Mouse (Mus musculus) left cerebral cortex, postnatal 25 days (tissue): ENCODE data around the gene Gpr157. TPM values are rescaled to one million over a fixed set of nuclear protein-coding genes. Genes with fewer than 3 reads are reported as not detected.
A peak's percentile ranks its signal among the peaks of the same experiment; 100 is the strongest.

Experiments used
- DNase-seq, 2 experiments: peaks; one replicate each; pipeline ENCODE4 v3.0.0; 2022; ENCODE audit warnings: low spot score in 2 of 2, mixed read lengths in 1 of 2
- intact Hi-C: fragments of 180-260 bp; cut with DNase I; formaldehyde crosslinking; loops from one replicate; pipeline ENCODE4 v1.15.1; 2025
- total RNA-seq, 2 experiments: library from RNA; stranded (reverse); gene quantifications; 2 replicates each; pipeline ENCODE4 v1.2.3; 2021

Gene Gpr157
- total RNA-seq, 2 experiments from 2014 or later: 1.1 to 1.4 TPM

- intact Hi-C loops: loop anchor here (1.0 to 5.0 kb wide), 2 partner anchors 64 to 292 kb away; no protein-coding TSS in a partner anchor
- peak; percentile 76 to 82 for DNase-seq
These were observed 11.7 kb downstream of the Gpr157 start for GRCm38 (mm10) chr4:150098880-150099279.

DNA sequence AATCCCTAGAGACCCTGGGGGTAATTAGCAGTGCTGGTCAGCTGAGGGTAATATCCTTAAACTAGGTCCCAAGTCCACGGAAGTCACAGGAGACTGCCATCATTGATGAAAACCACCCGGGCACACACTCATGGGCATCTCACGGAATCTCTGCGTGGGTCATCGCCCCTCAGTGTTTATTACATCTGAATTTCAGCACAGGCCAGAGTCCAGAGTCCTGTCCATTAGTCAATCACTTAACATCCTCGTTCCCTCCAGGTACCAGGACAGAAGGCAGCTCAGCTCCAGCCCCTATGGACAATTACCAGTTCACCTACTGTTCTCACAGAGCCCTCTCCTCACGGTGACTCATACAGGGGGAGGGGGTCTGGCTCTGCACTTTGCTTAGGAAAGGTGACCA is 15.7 kb downstream of the Gpr157 start:
- no peak for DNase-seq
- intact Hi-C loops: no loop called here

DNA sequence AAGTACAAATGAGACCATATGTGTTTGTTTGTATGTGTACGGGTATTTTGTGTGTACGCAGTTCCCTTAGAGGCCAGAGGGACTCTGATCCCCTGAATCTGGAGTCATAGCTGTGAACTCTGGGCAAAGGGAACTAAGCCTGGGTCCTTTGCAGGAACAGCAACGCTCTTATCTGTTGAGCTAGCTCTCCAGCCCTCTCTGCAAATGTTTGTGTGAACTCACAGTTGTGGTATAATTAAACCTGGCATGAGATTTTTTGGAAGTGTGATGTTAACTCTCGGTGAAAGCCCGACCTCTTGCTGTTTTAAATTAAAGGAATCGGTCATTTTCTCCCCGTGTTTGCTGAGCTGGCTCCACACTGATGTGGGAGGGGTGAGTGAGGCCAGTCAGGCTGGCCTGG is 18.5 kb downstream of the Gpr157 start:
- no peak for DNase-seq
- intact Hi-C loops: no loop called here

DNA sequence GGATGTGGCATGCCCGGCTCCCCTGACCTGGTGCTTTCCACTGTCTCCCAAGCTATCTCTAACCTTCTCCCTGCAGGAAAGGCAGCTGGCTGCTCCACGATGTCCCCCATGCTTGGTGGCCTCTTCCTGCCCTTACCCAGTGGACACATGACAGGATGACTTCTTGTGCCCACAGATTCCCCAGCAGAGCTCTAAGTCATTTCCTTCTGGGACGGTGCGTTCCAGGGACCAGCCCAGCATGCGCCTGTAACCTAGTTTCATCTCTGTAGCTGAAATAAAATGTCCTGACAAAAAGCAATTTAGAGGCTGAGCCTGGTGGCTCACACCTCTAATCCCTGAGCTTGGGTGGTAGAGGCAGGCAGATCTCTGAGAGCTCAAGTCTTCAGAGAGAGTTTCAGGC is 19.5 kb downstream of the Gpr157 start:
- intact Hi-C loops: no loop called here
- no peak for DNase-seq

GRCm38 (mm10) chr4:150109636-150110035 is 22.5 kb downstream of the Gpr157 start:
- intact Hi-C loops: no loop called here
- DNase-seq: peak in 1 of 2 experiments; percentile 22

- intact Hi-C loops: no loop called here
- DNase-seq: no peak
These were observed 23.2 kb downstream of the Gpr157 start for GRCm38 (mm10) chr4:150110373-150110772.

- DNase-seq: peak; percentile 64 to 69
- intact Hi-C loops: no loop called here
These were observed 25.7 kb downstream of the Gpr157 start for GRCm38 (mm10) chr4:150112867-150113266.

GRCm38 (mm10) chr4:150114505-150115061 is 27.4 kb downstream of the Gpr157 start:
- intact Hi-C loops: no loop called here
- no peak for DNase-seq

GRCm38 (mm10) chr4:150117311-150117710 is 30.1 kb downstream of the Gpr157 start:
- peak; percentile 41 to 61 for DNase-seq
- intact Hi-C loops: no loop called here

GRCm38 (mm10) chr4:150118163-150118562 is 31.0 kb downstream of the Gpr157 start:
- no peak for DNase-seq
- intact Hi-C loops: no loop called here

DNA sequence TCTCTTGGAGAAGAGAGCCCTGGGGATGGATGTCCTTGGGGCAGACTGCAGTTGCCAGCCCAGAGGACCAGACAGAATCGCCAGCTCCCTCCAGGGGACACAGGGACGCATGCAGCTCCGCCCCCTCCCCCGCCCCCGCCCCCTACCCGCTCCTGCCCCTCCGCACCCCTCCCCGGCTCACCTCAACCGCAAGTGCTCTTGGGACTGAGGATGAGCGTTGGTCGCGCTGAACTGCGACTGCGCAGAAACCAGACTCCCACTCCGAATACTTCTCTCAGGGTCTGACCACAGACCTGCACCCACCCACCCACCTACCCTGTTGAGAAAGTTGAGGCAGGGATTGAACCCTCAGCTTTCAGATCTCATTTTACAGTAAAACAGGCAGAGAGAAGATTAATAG is 31.9 kb downstream of the Gpr157 start, which contains the start of gene Slc2a5:
Gene Slc2a5 (plus strand): TSS at position 229 of the 400 bp plus-strand sequence.
- DNase-seq: no peak
- intact Hi-C loops: no loop called here

- intact Hi-C loops: no loop called here
These were observed 32.5 kb downstream of the Gpr157 start for GRCm38 (mm10) chr4:150119640-150120039.

DNA sequence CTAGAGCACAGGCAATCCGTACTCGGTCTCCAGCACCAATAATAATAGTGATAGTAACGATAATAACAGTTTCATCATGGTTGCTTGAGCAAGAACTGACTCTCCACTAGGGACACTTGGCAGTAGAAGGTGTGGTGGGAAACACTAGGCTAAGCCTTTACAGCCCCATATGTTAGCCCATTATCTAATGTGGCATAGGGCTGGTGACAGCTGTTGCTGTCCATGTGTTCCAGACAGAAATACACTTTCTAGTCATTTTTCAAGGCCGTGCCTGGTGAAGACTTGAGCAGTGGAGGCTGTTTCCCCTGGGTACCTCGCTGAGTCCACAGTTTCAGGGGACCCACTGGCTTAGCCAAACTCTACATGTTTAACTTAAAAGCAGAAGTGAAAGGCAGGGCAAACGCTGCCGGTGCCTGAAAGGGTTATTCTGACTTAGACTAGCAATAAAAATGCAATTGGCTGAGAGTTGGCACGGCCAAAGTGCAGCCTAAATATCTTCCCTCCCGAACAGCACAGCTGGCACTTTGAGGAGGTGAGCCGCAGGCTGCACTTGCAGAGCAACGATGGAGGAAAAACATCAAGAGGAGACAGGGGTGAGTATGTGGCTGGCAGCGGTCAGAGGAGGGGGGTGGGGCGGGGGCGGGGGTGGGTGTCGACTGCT is 33.1 kb downstream of the Gpr157 start:
- DNase-seq: peak in 1 of 2 experiments; percentile 25
- intact Hi-C loops: no loop called here

More at GRCm38 (mm10) chr4:150119640-150120039, 32.5 kb downstream of the Gpr157 start:
- DNase-seq: no peak

- intact Hi-C loops: no loop called here
- no peak for DNase-seq
These were observed 34.3 kb downstream of the Gpr157 start for GRCm38 (mm10) chr4:150121430-150121829.

DNA sequence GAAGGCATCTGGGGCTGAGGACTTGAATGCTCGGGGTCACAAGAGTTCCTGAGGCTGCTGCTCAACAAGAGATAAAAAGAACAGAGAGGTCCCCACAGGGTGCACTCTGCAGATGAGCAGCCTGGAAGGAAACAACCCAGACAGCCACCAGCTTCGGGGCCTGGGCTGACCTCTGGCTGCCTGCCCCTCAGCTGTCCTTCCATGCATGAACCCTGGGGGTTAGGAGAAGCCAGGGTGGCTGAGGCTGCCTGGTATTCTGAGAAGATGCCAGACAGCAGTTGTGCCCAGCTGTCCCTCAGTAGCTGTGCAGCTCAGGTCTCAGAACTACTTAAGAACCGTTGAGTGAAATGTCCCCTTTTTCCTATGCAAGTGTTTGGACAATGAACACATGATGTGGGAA is 35.3 kb downstream of the Gpr157 start:
- intact Hi-C loops: no loop called here
- no peak for DNase-seq

DNA sequence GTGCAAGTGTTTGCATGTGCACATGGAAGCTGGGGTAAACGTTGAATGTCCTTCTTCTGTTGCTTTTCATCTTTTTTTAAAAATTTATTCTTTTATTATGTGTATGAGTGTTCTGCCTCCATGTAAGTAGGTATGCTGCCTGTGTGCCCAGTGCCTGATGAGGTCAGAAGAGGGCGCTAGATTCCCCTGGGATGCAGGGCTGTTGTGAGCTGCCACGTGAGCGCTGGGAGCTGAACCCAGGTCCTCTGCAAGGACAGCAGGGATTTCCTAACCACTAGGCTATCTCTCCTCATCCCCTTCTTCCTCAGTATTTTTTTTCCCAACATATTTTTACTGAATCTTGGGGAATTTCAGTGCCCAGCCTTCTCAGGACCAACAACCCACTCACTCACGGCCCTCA is 39.2 kb downstream of the Gpr157 start:
- intact Hi-C loops: no loop called here
- no peak for DNase-seq

GRCm38 (mm10) chr4:150127894-150128293 is 40.7 kb downstream of the Gpr157 start:
- DNase-seq: no peak
- intact Hi-C loops: no loop called here

DNA sequence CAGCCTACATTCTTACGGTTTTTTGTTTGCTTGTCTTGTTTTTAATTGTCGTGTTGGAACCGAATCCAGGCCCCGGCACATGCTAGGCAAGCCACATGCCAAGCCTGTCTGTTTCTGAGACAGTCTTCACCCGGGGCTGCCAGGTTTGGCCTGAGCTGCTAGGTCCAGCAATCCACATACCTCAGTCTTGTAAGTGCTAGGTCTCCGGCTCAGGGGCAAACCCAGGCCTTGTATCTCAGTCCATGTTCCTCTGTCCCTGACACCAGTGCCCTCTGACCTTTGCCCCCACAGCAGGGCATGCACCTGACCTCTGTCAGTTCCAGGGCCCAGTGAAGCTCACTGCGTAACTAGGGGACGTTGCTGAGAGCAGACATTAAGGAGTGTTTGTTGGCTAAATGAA is 41.4 kb downstream of the Gpr157 start:
- DNase-seq: no peak
- intact Hi-C loops: no loop called here

DNA sequence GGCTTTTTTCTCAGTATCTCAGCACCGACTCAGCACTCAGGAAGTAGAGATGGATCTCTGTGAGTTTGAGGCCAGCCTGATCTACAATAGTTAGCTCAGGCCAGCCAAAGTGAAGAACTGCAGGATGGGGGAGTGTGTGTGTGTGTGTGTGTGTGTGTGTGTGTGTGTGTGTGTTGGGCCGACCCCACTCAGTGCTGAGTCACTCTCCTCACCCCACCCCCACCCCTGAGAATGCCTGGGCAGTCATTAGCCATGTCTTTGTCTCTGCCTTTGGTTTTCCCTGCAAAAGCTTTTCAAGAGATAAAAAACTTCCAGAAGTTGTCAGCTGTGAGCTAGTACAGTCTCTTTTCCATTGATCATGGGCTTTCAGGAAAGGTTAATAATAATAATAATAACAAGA is 43.5 kb downstream of the Gpr157 start:
- DNase-seq: no peak
- intact Hi-C loops: no loop called here

GRCm38 (mm10) chr4:150132692-150133271 is 45.6 kb downstream of the Gpr157 start:
- intact Hi-C loops: no loop called here
- no peak for DNase-seq

DNA sequence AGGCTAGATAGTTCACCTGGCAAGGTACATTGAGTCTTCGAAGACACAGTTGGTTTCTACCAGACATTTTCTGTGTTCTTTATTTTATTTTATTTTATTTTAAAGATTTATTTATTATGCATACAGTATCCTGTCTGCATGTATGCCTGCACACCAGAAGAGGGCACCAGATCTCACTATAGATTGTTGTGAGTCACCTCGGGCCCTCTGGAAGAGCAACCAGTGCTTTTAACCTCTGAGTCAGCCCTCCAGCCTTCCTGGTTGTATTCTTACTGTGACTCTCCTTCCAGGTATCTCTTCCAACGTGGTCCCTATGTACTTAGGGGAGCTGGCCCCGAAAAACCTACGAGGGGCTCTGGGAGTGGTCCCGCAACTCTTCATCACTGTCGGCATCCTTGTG is 48.1 kb downstream of the Gpr157 start:
- intact Hi-C loops: no loop called here
- DNase-seq: no peak
